Comparison of ENCODE assay signal across 20 mouse cellular contexts in the genomic region with DNA sequence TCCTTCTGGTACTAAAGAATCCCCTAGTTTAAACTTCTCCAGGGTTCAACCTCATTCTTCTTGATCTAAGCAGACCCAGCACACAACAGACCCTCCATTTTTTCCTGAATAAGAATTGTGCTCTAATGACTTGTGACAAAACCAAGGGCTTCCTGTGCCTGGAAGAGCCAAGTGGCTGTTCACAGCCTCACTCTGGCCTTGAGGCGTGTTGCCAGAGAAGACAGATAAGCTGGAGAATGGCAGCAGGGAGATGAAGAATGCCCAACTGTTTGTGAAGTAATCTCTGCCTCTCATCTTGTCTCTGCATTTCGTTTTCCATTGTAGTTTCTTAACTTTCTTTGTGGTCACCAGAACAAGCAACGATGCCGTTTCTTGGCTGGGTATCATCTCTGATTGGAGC.
DNase-seq lines count a peak whose midpoint lies in the region; ATAC-seq lines count a peak whose summit lies in the region.
"Had no signal": no experiment of that assay in that cellular context is flagged by ENCODE, and none has a peak within 500 bp of the region (broad histone marks: within the 10 kb centered on the region; RNA-seq: fewer than 3 reads in every experiment).

No protein-coding gene starts in this region.

- ATAC-seq in kidney, embryonic 15.5 days (replicated peaks; ENCODE audit: low FRiP score) = no peak
- peak; percentile 11; the same call in 1 of the 2 replicates for ATAC-seq in megakaryocyte progenitor cell, adult 5-6 weeks (replicated peaks; ENCODE audit: poor library complexity)
- ATAC-seq in hindbrain, embryonic 11.5 days (ENCODE audit: low FRiP score) = no peak
- ATAC-seq: activated CD4-positive, CD25-positive, alpha-beta regulatory T cell, adult 4 months; forebrain, embryonic 13.5 days; forebrain, postnatal 0 days; Patski had no signal

- no peak overlapping the region for H3K9ac ChIP-seq in kidney, embryonic 15.5 days
- H3K9ac ChIP-seq in hindbrain, embryonic 11.5 days (ENCODE audit: low read depth, low read length) = no peak overlapping the region
- H3K9ac ChIP-seq: forebrain, embryonic 13.5 days; forebrain, postnatal 0 days; heart, embryonic 12.5 days; hindbrain, embryonic 15.5 days had no signal

- H3K36me3 ChIP-seq in kidney, embryonic 15.5 days = no peaks in the 10 kb centered on the region
- H3K36me3 ChIP-seq in hindbrain, embryonic 11.5 days (ENCODE audit: control insufficient read depth, insufficient read depth, low read length) = no peaks in the 10 kb centered on the region
- H3K36me3 ChIP-seq: embryonic facial prominence, embryonic 10.5 days; heart, embryonic 12.5 days; hindbrain, embryonic 10.5 days; hindbrain, embryonic 15.5 days had no signal

- no peak overlapping the region for H3K4me3 ChIP-seq in kidney, embryonic 15.5 days (replicated peaks)
- no peak overlapping the region for H3K4me3 ChIP-seq in hindbrain, embryonic 11.5 days (ENCODE audit: low read depth, low read length)
- H3K4me3 ChIP-seq: embryonic facial prominence, embryonic 10.5 days; forebrain, embryonic 13.5 days; heart, embryonic 12.5 days; hindbrain, embryonic 10.5 days; hindbrain, embryonic 15.5 days had no signal

- no peaks in the 10 kb centered on the region for H3K27me3 ChIP-seq in kidney, embryonic 15.5 days
- H3K27me3 ChIP-seq in hindbrain, embryonic 11.5 days (ENCODE audit: control insufficient read depth, insufficient read depth, low read length) = no peaks in the 10 kb centered on the region; the same call in 1 of the 2 replicates
- H3K27me3 ChIP-seq: CH12.LX; forebrain, embryonic 13.5 days; heart, embryonic 12.5 days; hindbrain, embryonic 15.5 days had no signal

- no peaks in the 10 kb centered on the region for H3K9me3 ChIP-seq in kidney, embryonic 15.5 days (replicated peaks)
- no peaks in the 10 kb centered on the region for H3K9me3 ChIP-seq in hindbrain, embryonic 11.5 days (ENCODE audit: control insufficient read depth, low read length)
- H3K9me3 ChIP-seq: embryonic facial prominence, embryonic 10.5 days; forebrain, embryonic 13.5 days; heart, embryonic 12.5 days; hindbrain, embryonic 10.5 days; hindbrain, embryonic 15.5 days had no signal

- peaks cover 26% of the 10 kb centered on the region for H3K4me1 ChIP-seq in kidney, embryonic 15.5 days
- H3K4me1 ChIP-seq in hindbrain, embryonic 11.5 days (replicated peaks; ENCODE audit: control insufficient read depth, insufficient read depth, low read length) = no peaks in the 10 kb centered on the region
- H3K4me1 ChIP-seq: forebrain, embryonic 13.5 days; hindbrain, embryonic 15.5 days had no signal

- 83% methylated on average over 4 of the region's 4 CpGs for WGBS in kidney, embryonic 15.5 days
- 88% methylated on average over 4 of the region's 4 CpGs for WGBS in hindbrain, embryonic 11.5 days

- H3K27ac ChIP-seq in kidney, embryonic 15.5 days = peak overlapping the region; percentile 84
- H3K27ac ChIP-seq in hindbrain, embryonic 11.5 days (ENCODE audit: low read depth, low read length) = no peak overlapping the region
- H3K27ac ChIP-seq: embryonic facial prominence, embryonic 10.5 days; forebrain, embryonic 13.5 days; hindbrain, embryonic 10.5 days; hindbrain, embryonic 15.5 days had no signal

- H3K4me2 ChIP-seq in kidney, embryonic 15.5 days = no peak overlapping the region
- no peak overlapping the region for H3K4me2 ChIP-seq in hindbrain, embryonic 11.5 days (replicated peaks; ENCODE audit: low read depth, low read length)
- H3K4me2 ChIP-seq: forebrain, embryonic 13.5 days; heart, embryonic 12.5 days; hindbrain, embryonic 15.5 days had no signal

- DNase-seq in adrenal gland, adult (ENCODE audit: inconsistent age in 2 of 2, low spot score in 1 of 2) = peak; percentile 54 to 78
- DNase-seq in adrenal gland, adult 8-10 months = no peak
- DNase-seq in kidney, postnatal 25 days = no peak
- DNase-seq in 416B (ENCODE audit: low read depth) = peak; percentile 28
- DNase-seq in hindbrain, embryonic 11.5 days (ENCODE audit: low spot score) = no peak
- DNase-seq: cerebellum, adult 18-20 months; cerebellum, adult 9-11 months; cerebellum, postnatal 36 days; forebrain, postnatal 0 days; gastrocnemius, postnatal 14 days had no signal

Comparison
In these comparisons a context has a peak if more than half of its experiments do, and no peak if none do; other contexts are left out.
1. DNase-seq: peak in adrenal gland, adult (2 of 2) and 416B (single experiment); none in adrenal gland, adult 8-10 months (single experiment), kidney, postnatal 25 days (0 of 2) and hindbrain, embryonic 11.5 days (single experiment).